Mouse (Mus musculus) cerebellum, adult 2 months (tissue): Measurements from ENCODE around the gene Vax1.

Experiments used
- CTCF ChIP-seq: fragments of 200-500 bp; IDR thresholded peaks from 2 replicates; pipeline ENCODE4 v1.5.1; 2011; ENCODE audit warnings: low read depth, mild to moderate bottlenecking, control low read depth, low read length, moderate library complexity, borderline replicate concordance; ENCODE audit not compliant: insufficient read depth
- POLR2A ChIP-seq: fragments of 200-500 bp; IDR thresholded peaks from 2 replicates; pipeline ENCODE4 v1.6.1; 2011; ENCODE audit warnings: low read length, control low read depth, borderline replicate concordance; ENCODE audit not compliant: insufficient read depth

- TF ChIP-seq CTCF (no peak), POLR2A (no peak)
These were observed 27.6 kb downstream of the Vax1 start for GRCm38 (mm10) chr19:59142206-59142605.
